Mouse (Mus musculus) cerebellum, adult 2 months (tissue): Measurements from ENCODE around the gene Smarcd3.

Experiments used
- CTCF ChIP-seq: fragments of 200-500 bp; IDR thresholded peaks from 2 replicates; pipeline ENCODE4 v1.5.1; 2011; ENCODE audit warnings: low read depth, mild to moderate bottlenecking, control low read depth, low read length, moderate library complexity, borderline replicate concordance; ENCODE audit not compliant: insufficient read depth
- POLR2A ChIP-seq: fragments of 200-500 bp; IDR thresholded peaks from 2 replicates; pipeline ENCODE4 v1.6.1; 2011; ENCODE audit warnings: low read length, control low read depth, borderline replicate concordance; ENCODE audit not compliant: insufficient read depth

DNA sequence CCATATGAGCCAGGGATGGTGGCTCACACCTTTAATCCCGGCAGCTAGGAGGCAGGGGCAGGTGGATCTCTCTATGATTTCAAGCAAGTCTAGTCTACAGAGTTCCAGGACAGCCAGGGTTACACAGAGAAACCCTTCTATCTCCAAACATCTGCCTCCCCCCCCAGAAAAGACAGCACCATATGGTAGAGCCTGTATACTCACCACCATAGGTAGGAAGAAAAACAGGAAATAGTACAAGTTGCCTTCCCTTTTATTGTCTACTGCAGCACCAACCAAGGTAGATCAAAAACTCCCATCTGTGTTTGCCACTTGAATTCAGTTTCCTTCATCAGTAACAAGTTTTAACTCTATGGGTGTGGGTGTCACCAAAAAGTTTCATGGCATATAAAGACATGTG, 48.3 kb downstream of the Smarcd3 start:
- TF ChIP-seq CTCF = no peak
- TF ChIP-seq POLR2A = no peak
